Mouse (Mus musculus): Measurements from ENCODE around the gene Adprhl1.

DNA sequence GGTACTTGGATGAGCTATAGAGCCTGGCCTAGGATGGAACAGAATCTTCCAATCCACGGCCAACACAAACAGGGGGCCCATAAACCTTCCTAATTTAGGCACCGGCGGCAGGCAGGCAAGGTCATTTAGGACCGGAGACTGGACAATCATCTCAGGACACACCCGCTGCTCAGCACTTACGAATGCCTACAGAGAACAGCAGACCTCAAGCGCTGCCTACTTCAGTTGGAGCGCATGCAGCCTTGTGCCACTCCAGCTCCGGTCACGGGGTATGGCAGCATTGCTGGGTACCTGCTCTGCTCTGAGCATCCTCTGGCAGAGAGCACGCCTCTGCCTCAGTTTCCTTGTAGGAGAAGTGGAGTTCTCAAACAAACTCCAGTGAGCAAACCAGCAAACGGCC is 24.2 kb downstream of the Adprhl1 start:
- no peak for TF ChIP-seq CTCF (IDR thresholded peaks at IDR 0.05; ENCODE audit: control insufficient read depth, insufficient read depth, low read length)
- no peak for TF ChIP-seq POLR2A (IDR thresholded peaks at IDR 0.05; ENCODE audit: borderline replicate concordance, control insufficient read depth, low read depth, low read length)
